In the genomic region with DNA sequence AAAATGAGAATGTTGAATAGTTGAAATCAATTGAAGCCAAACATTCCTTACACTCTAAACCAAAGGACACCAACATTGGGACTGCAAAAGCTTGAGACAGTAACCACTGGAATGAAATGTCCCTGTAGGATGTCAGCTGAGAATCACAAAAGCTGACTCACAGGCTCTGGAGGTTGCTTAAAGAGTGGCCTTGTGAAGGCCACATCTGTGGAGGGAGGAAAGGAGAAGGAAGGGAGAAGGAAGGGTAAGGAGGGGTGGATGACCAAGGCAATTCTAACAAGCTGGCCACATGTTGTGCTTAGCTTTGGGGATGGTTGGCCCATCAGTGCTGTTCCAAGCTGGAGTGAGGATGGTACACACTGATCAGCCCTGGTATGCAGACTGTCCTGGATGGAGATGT, we compare ENCODE assay signal across 10 mouse cellular contexts.
"Had no signal": no experiment of that assay in that cellular context is flagged by ENCODE, and none has a peak within 500 bp of the region (broad histone marks: within the 10 kb centered on the region; RNA-seq: fewer than 3 reads in every experiment).

No protein-coding gene starts in this region.

- DNase-seq: gastrocnemius, postnatal 10 days; gastrocnemius, postnatal 25 days; heart, adult 18-20 months; heart, postnatal 10 days; kidney, adult 18-20 months; kidney, adult 8-10 months; kidney, postnatal 10 days; kidney, postnatal 25 days; kidney, postnatal 4 days; left cerebral cortex, postnatal 4 days had no signal
